Mouse (Mus musculus): ENCODE measurements around the gene Abhd5. TPM values are rescaled to one million over a fixed set of nuclear protein-coding genes. Genes with fewer than 3 reads are reported as not detected.

The Abhd5 gene
- polyA plus RNA-seq, 1 experiment from 2014 or later = 23.7 TPM

- H3K27ac ChIP-seq (ENCODE audit: low read depth, low read length) = no peak overlapping the region
- no peak for ATAC-seq (ENCODE audit: low FRiP score)
- H3K27me3 ChIP-seq (ENCODE audit: control insufficient read depth, insufficient read depth, low read length) = no peaks in the 10 kb centered on the region
- no peaks in the 10 kb centered on the region for H3K9me3 ChIP-seq (ENCODE audit: control insufficient read depth, low read length)
- no peak overlapping the region for H3K4me2 ChIP-seq (replicated peaks; ENCODE audit: low read depth, low read length)
- peak; percentile 30 for DNase-seq (ENCODE audit: low spot score)
- H3K4me1 ChIP-seq (replicated peaks; ENCODE audit: control insufficient read depth, insufficient read depth, low read length) = 0 out of 2 replicates have a peak, but pooled peaks cover 2% of the 10 kb centered on the region
- WGBS = 37% methylated on average over 14 of the region's 14 CpGs
- H3K9ac ChIP-seq (ENCODE audit: low read depth, low read length) = no peak overlapping the region
- H3K36me3 ChIP-seq (ENCODE audit: control insufficient read depth, insufficient read depth, low read length) = no peaks in the 10 kb centered on the region
- H3K4me3 ChIP-seq (ENCODE audit: low read depth, low read length) = no peak overlapping the region
Observed at GRCm38 (mm10) chr9:122424941-122425608, 73.7 kb downstream of the Abhd5 start.

DNA sequence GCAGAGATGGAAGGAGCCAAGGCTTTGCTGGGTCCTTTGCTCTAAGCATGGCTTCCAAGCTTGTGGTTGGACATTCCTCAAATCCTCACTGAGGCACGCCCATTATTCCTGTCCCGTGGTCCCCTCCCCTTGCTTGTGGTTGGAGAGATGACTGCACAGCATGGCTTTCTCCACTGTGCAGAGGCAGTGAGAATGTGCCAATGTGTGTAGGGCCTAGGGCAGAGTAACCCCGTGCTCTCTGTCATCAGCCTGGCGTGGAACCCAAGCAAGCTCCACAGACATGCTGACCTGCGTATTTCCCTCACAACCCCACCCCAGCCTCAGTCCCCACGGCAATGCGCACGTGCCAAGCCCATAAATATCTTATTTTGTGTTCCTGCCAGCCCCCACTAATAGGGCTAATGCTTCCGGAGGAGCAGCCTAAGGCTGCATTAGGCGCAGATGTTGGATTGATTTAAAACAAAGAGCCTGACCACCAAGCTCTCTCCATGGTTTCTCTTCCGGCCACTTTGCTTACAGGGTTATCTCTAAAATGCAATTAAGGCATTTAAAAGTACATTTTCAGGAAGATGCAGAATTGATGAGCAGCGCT is 77.7 kb downstream of the Abhd5 start:
- H3K36me3 ChIP-seq (ENCODE audit: control insufficient read depth, insufficient read depth, low read length) = no peaks in the 10 kb centered on the region
- 0 out of 2 replicates have a peak, but pooled peaks cover 2% of the 10 kb centered on the region for H3K4me1 ChIP-seq (replicated peaks; ENCODE audit: control insufficient read depth, insufficient read depth, low read length)
- no peaks in the 10 kb centered on the region for H3K9me3 ChIP-seq (ENCODE audit: control insufficient read depth, low read length)
- no peak overlapping the region for H3K4me2 ChIP-seq (replicated peaks; ENCODE audit: low read depth, low read length)
- no peak overlapping the region for H3K4me3 ChIP-seq (ENCODE audit: low read depth, low read length)
- no peak overlapping the region for H3K27ac ChIP-seq (ENCODE audit: low read depth, low read length)
- H3K27me3 ChIP-seq (ENCODE audit: control insufficient read depth, insufficient read depth, low read length) = no peaks in the 10 kb centered on the region
- ATAC-seq (ENCODE audit: low FRiP score) (no peak), DNase-seq (ENCODE audit: low spot score) (no peak)
- H3K9ac ChIP-seq (ENCODE audit: low read depth, low read length) = no peak overlapping the region
- WGBS = 87% methylated on average over 12 of the region's 12 CpGs

GRCm38 (mm10) chr9:122429685-122430084 is 78.3 kb downstream of the Abhd5 start:
- DNase-seq (ENCODE audit: low spot score) = no peak
- Histone ChIP-seq H3K4me2 (replicated peaks; ENCODE audit: low read depth, low read length) (no peak overlapping the region), H3K4me1 (replicated peaks; ENCODE audit: control insufficient read depth, insufficient read depth, low read length) (0 out of 2 replicates have a peak, but pooled peaks cover 2% of the 10 kb centered on the region), H3K27ac (ENCODE audit: low read depth, low read length) (no peak overlapping the region), H3K27me3 (ENCODE audit: control insufficient read depth, insufficient read depth, low read length) (no peaks in the 10 kb centered on the region), H3K9ac (ENCODE audit: low read depth, low read length) (no peak overlapping the region), H3K4me3 (ENCODE audit: low read depth, low read length) (no peak overlapping the region), H3K9me3 (ENCODE audit: control insufficient read depth, low read length) (no peaks in the 10 kb centered on the region), H3K36me3 (ENCODE audit: control insufficient read depth, insufficient read depth, low read length) (no peaks in the 10 kb centered on the region)
- ATAC-seq (ENCODE audit: low FRiP score) = no peak
- WGBS = 81% methylated on average over 1 of the region's 1 CpGs

Other genes with a start within 250 kb of the Abhd5 start
- 22.0 and 24.3 TPM in 2 replicates for gene Snrk, start 234.3 kb upstream of the Abhd5 start, polyA plus RNA-seq (2014; fragmentation: Nextera tagmentation; extraction: Ambion mirVana)
- gene Ano10, start 57.2 kb upstream of the Abhd5 start, polyA plus RNA-seq (2014; fragmentation: Nextera tagmentation; extraction: Ambion mirVana) = 51.9 and 52.5 TPM in 2 replicates

Data from hindbrain, embryonic 11.5 days (tissue).